Mouse (Mus musculus): Measurements from ENCODE around the gene Ralb.

The Ralb gene

GRCm38 (mm10) chr1:119523369-119523768, 18.8 kb upstream of the Ralb start:
- DNase-seq = no peak

- no peak for DNase-seq
These were observed 18.1 kb upstream of the Ralb start for GRCm38 (mm10) chr1:119522726-119523125.

- no peak for DNase-seq
These were observed 17.1 kb upstream of the Ralb start for GRCm38 (mm10) chr1:119521681-119522080.

GRCm38 (mm10) chr1:119521029-119521428, 16.4 kb upstream of the Ralb start:
- DNase-seq = no peak

- DNase-seq = no peak
These were observed 14.7 kb upstream of the Ralb start for GRCm38 (mm10) chr1:119519286-119519685.

- DNase-seq = no peak
These were observed 14.2 kb upstream of the Ralb start for GRCm38 (mm10) chr1:119518786-119519185.

GRCm38 (mm10) chr1:119518060-119518459, 13.5 kb upstream of the Ralb start:
- DNase-seq = no peak

- DNase-seq = no peak
These were observed 6.3 kb upstream of the Ralb start for GRCm38 (mm10) chr1:119510857-119511256.

- no peak for DNase-seq
These were observed 5.8 kb upstream of the Ralb start for GRCm38 (mm10) chr1:119510409-119510808.

- DNase-seq = no peak
These were observed 4.9 kb upstream of the Ralb start for GRCm38 (mm10) chr1:119509474-119509873.

GRCm38 (mm10) chr1:119508548-119508947, 4.0 kb upstream of the Ralb start:
- no peak for DNase-seq

- DNase-seq = no peak
These were observed 1.4 kb upstream of the Ralb start for GRCm38 (mm10) chr1:119505951-119506350.

- peak; percentile 36 for DNase-seq
These were observed 786 bp downstream of the Ralb start for GRCm38 (mm10) chr1:119503808-119504207.

- DNase-seq = peak; percentile 31
These were observed 1.4 kb downstream of the Ralb start for GRCm38 (mm10) chr1:119503181-119503580.

- DNase-seq = no peak
These were observed 1.9 kb downstream of the Ralb start for GRCm38 (mm10) chr1:119502729-119503128.

GRCm38 (mm10) chr1:119501881-119502280, 2.7 kb downstream of the Ralb start:
- no peak for DNase-seq

- DNase-seq = no peak
These were observed 5.1 kb downstream of the Ralb start for GRCm38 (mm10) chr1:119499456-119499855.

- DNase-seq = no peak
These were observed 5.9 kb downstream of the Ralb start for GRCm38 (mm10) chr1:119498536-119499231.

- DNase-seq = no peak
These were observed 7.1 kb downstream of the Ralb start for GRCm38 (mm10) chr1:119497346-119498004.

- DNase-seq = peak; percentile 90
These were observed 9.2 kb downstream of the Ralb start for GRCm38 (mm10) chr1:119495396-119495775.

GRCm38 (mm10) chr1:119494712-119495395, 9.7 kb downstream of the Ralb start:
- peak; percentile 75 for DNase-seq

- DNase-seq = peak; percentile 32
These were observed 10.4 kb downstream of the Ralb start for GRCm38 (mm10) chr1:119494024-119494711.

GRCm38 (mm10) chr1:119492505-119492904, 12.1 kb downstream of the Ralb start:
- DNase-seq = no peak
